Mouse (Mus musculus) lung, embryonic 14.5 days (tissue): ENCODE measurements around the gene Hif1an. TPM values are rescaled to one million over a fixed set of nuclear protein-coding genes. Genes with fewer than 3 reads are reported as not detected.

Experiments used
- ATAC-seq: fragments of 200-750 bp; cut with Nextera tagmentation; 2 replicates; pipeline ENCODE4 v1.8.0; 2017; ENCODE audit warnings: mild to moderate bottlenecking, moderate TSS enrichment, moderate library complexity; ENCODE audit not compliant: insufficient read depth
- DNase-seq: peaks from one replicate; pipeline ENCODE4 v3.0.0-alpha.2; 2015
- H3K27ac ChIP-seq: fragments of 300-500 bp; sonication (generic); 2 replicates; pipeline ENCODE4 v1.5.1; 2014; ENCODE audit warnings: low read depth, mild to moderate bottlenecking, moderate library complexity
- H3K27me3 ChIP-seq: fragments of 300-500 bp; sonication (generic); 2 replicates; pipeline ENCODE4 v1.6.1; 2014; ENCODE audit warnings: low read length, control low read depth; ENCODE audit not compliant: insufficient read depth
- H3K36me3 ChIP-seq: fragments of 300-500 bp; sonication (generic); 2 replicates; pipeline ENCODE4 v1.6.1; 2014; ENCODE audit warnings: control low read depth; ENCODE audit not compliant: insufficient read depth
- H3K4me1 ChIP-seq: fragments of 300-500 bp; sonication (generic); 2 replicates; pipeline ENCODE4 v1.6.1; 2014; ENCODE audit warnings: antibody characterized with exemption, control low read depth; ENCODE audit not compliant: insufficient read depth
- H3K4me2 ChIP-seq: fragments of 300-500 bp; sonication (generic); 2 replicates; pipeline ENCODE4 v1.6.1; 2014; ENCODE audit warnings: mild to moderate bottlenecking
- H3K4me3 ChIP-seq: fragments of 300-500 bp; sonication (generic); 2 replicates; pipeline ENCODE4 v1.5.1; 2014; ENCODE audit warnings: low read depth, low read length
- H3K9ac ChIP-seq: fragments of 300-500 bp; sonication (generic); 2 replicates; pipeline ENCODE4 v1.6.1; 2014
- H3K9me3 ChIP-seq: fragments of 300-500 bp; sonication (generic); 2 replicates; pipeline ENCODE4 v1.6.1; 2016; ENCODE audit warnings: low read depth, low read length, control low read depth
- CTCF ChIP-seq: IDR thresholded peaks from 2 replicates; pipeline ENCODE4 v1.5.1; 2016; ENCODE audit warnings: antibody characterized with exemption, low read depth
- WGBS: fragments of 180-500 bp; shearing (Covaris S2); extraction: QIAGEN DNeasy Blood & Tissue Kit; methylation state at CpG from one replicate; pipeline ENCODE4 v1.1.7; 2014; 5-methylcytosine and 5-hydroxymethylcytosine counted together
- polyA plus RNA-seq: library from polyadenylated mRNA; unstranded; fragments of >200 nt; fragmentation: Nextera tagmentation; extraction: Ambion mirVana; gene quantifications from 2 replicates; pipeline ENCODE4 v1.2.1, GENCODE M21; 2014

The Hif1an gene
- polyA plus RNA-seq, 1 experiment from 2014 or later: 24.4 TPM

- no peak for ATAC-seq
- H3K27ac ChIP-seq: no peak overlapping the region
- H3K9me3 ChIP-seq: no peaks in the 10 kb centered on the region
- H3K36me3 ChIP-seq: peaks cover 44% of the 10 kb centered on the region
- peaks cover 4% of the 10 kb centered on the region; the same call in 1 of the 2 replicates for H3K4me1 ChIP-seq
- H3K9ac ChIP-seq: no peak overlapping the region
- no peaks in the 10 kb centered on the region for H3K27me3 ChIP-seq
- H3K4me3 ChIP-seq: no peak overlapping the region; the same call in 1 of the 2 replicates
- TF ChIP-seq CTCF: no peak
- H3K4me2 ChIP-seq: peak overlapping the region; percentile 92
- 81% methylated on average over 14 of the region's 14 CpGs for WGBS
- no peak for DNase-seq
Observed at GRCm38 (mm10) chr19:44564006-44564405, 1.4 kb downstream of the Hif1an start.

DNA sequence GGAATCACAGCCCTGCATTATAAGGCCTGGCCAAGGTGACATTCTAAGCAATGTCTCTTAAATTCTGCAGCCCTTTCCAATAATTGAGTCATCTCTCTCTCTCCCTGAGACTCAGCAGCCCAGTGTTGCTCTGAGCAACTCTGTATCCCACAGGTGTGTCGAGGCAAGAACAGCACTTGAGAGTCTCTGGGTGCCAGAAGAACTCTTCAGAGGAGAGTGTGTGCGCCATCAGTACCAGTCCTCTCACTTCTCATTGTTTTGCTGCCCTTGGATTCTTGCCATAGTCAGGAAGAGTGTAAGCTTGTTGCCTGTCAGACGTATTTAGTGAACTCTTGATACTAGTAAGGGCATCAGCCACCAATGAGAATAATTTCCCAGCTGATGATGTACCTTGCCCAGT, 5.1 kb downstream of the Hif1an start:
- peaks cover 82% of the 10 kb centered on the region for H3K36me3 ChIP-seq
- DNase-seq: no peak
- TF ChIP-seq CTCF: no peak
- WGBS: 85% methylated on average over 3 of the region's 3 CpGs
- no peaks in the 10 kb centered on the region for H3K27me3 ChIP-seq
- H3K27ac ChIP-seq: no peak overlapping the region
- no peak overlapping the region for H3K9ac ChIP-seq
- H3K4me2 ChIP-seq: no peak overlapping the region
- H3K4me3 ChIP-seq: no peak overlapping the region
- H3K9me3 ChIP-seq: no peaks in the 10 kb centered on the region
- H3K4me1 ChIP-seq: peaks cover 4% of the 10 kb centered on the region; the same call in 1 of the 2 replicates
- ATAC-seq: no peak

DNA sequence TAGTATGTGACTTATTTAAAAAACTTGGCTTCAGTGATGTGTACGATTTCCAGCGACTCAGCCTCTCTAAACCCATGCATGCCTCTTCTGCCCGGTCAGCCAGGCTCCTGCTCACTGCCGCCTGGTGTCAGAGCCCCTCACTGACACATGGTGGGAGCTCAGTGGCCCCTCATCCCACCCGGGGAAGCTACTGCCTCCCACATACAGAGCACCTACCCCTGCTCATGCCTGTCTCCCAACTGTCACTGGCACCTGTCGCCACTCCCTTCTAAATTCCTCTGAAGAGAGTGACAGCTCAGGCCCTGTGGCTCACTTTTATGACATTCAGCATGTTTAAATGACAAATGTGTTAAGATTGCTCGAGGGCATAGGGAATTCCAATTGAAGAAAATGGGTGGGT, 13.6 kb downstream of the Hif1an start:
- peaks cover 35% of the 10 kb centered on the region for H3K36me3 ChIP-seq
- H3K27ac ChIP-seq: no peak overlapping the region
- H3K4me2 ChIP-seq: no peak overlapping the region
- no peaks in the 10 kb centered on the region for H3K9me3 ChIP-seq
- WGBS: 66% methylated on average over 7 of the region's 7 CpGs
- no peaks in the 10 kb centered on the region for H3K27me3 ChIP-seq
- H3K9ac ChIP-seq: no peak overlapping the region
- no peak overlapping the region for H3K4me3 ChIP-seq
- TF ChIP-seq CTCF: no peak
- no peaks in the 10 kb centered on the region for H3K4me1 ChIP-seq
- ATAC-seq (no peak), DNase-seq (no peak)

DNA sequence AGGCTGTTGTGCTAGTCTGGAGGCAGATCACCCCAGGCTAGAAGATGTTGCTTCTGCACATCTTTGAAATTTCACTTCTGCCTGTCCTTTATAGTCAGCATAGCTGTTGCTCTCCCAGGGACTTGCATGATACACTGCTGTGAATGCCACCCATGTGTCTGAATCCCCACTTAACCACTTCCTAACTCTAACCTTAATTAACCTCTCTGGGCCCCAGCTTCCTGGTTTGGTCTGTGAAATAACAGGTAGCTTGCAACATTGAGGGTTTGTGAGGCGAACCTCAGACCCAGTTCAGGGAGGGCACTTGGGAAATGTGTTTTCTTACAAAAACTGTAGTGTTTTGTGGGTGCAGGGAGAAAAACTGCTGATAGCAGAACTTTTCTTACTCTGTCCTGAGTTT, 15.4 kb downstream of the Hif1an start:
- TF ChIP-seq CTCF: no peak
- H3K36me3 ChIP-seq: peaks cover 17% of the 10 kb centered on the region
- H3K9ac ChIP-seq: no peak overlapping the region
- H3K4me3 ChIP-seq: no peak overlapping the region
- H3K4me1 ChIP-seq: no peaks in the 10 kb centered on the region
- ATAC-seq (no peak), DNase-seq (no peak)
- no peaks in the 10 kb centered on the region for H3K27me3 ChIP-seq
- H3K4me2 ChIP-seq: no peak overlapping the region
- H3K9me3 ChIP-seq: no peaks in the 10 kb centered on the region
- 66% methylated on average over 1 of the region's 1 CpGs for WGBS
- no peak overlapping the region for H3K27ac ChIP-seq

GRCm38 (mm10) chr19:44582103-44582502, 19.5 kb downstream of the Hif1an start:
- Histone ChIP-seq H3K4me1 (no peaks in the 10 kb centered on the region), H3K9ac (no peak overlapping the region), H3K4me3 (no peak overlapping the region), H3K9me3 (no peaks in the 10 kb centered on the region), H3K27me3 (peaks cover 8% of the 10 kb centered on the region; the same call in 1 of the 2 replicates), H3K27ac (no peak overlapping the region), H3K4me2 (no peak overlapping the region), H3K36me3 (peaks cover 5% of the 10 kb centered on the region; the same call in 1 of the 2 replicates)
- no peak for TF ChIP-seq CTCF
- DNase-seq (no peak), ATAC-seq (peak; percentile 28; the same call in 1 of the 2 replicates)
- 84% methylated on average over 10 of the region's 10 CpGs for WGBS

GRCm38 (mm10) chr19:44582638-44583309, 20.1 kb downstream of the Hif1an start:
- DNase-seq (peak; percentile 97), ATAC-seq (peak; percentile 89)
- no peak overlapping the region for H3K4me2 ChIP-seq
- peaks cover 8% of the 10 kb centered on the region; the same call in 1 of the 2 replicates for H3K27me3 ChIP-seq
- no peaks in the 10 kb centered on the region for H3K9me3 ChIP-seq
- 37% methylated on average over 9 of the region's 9 CpGs for WGBS
- H3K27ac ChIP-seq: no peak overlapping the region
- no peaks in the 10 kb centered on the region for H3K36me3 ChIP-seq
- no peak overlapping the region for H3K9ac ChIP-seq
- peak; percentile 100 for TF ChIP-seq CTCF
- H3K4me1 ChIP-seq: no peaks in the 10 kb centered on the region
- no peak overlapping the region for H3K4me3 ChIP-seq

DNA sequence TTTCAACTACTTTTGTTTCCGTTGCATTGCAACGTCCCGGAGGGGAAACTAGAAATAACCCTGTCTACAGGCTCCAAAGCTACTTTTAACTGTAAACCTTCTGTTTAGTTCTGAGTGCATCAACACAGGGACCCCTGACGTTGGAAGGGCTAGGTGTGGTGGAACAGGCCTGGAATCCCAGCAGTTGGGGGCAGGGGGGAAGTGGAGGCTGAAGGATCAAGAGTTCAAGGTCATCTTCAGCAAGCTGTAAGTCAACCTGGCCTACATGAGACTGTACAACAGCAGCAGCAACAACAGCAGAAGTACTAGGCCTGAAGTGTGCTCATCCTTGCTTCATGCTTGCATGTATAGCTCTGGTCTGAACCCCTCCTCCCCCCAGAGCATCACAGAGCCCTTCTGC, 25.4 kb downstream of the Hif1an start:
- no peak for TF ChIP-seq CTCF
- no peaks in the 10 kb centered on the region for H3K36me3 ChIP-seq
- no peak overlapping the region for H3K27ac ChIP-seq
- WGBS: 40% methylated on average over 4 of the region's 4 CpGs
- H3K4me3 ChIP-seq: no peak overlapping the region
- H3K9ac ChIP-seq: no peak overlapping the region
- H3K9me3 ChIP-seq: no peaks in the 10 kb centered on the region
- DNase-seq: no peak
- no peak overlapping the region for H3K4me2 ChIP-seq
- H3K4me1 ChIP-seq: no peaks in the 10 kb centered on the region
- ATAC-seq: no peak
- peaks cover 8% of the 10 kb centered on the region for H3K27me3 ChIP-seq
